Comparison of ENCODE assay signal across 25 mouse cellular contexts in the genomic region with DNA sequence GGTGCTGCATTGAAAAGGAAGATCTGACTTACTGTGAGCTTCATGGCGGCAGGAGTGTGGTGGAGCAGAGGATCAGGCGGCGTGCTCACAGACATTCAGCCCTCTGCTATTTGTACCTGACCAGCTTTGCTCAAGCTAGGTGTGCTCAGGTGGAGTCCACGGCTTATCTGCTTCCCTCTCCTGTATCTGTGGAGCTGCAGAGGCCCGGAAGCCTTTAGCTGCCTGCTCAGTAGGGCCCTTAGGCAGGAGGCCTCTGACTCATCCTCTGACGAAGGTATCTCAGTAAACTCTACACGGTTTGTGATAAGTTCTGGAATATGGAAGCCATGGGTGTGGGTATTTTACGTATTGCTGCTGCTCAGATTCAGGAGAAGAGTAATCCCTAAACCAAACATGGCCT. TPM values are rescaled to one million over a fixed set of nuclear protein-coding genes. Genes with fewer than 3 reads are reported as not detected.
DNase-seq lines count a peak whose midpoint lies in the region; ATAC-seq and TF ChIP-seq lines count a peak whose summit lies in the region.
"Had no signal": no experiment of that assay in that cellular context is flagged by ENCODE, and none has a peak within 500 bp of the region (broad histone marks: within the 10 kb centered on the region; RNA-seq: fewer than 3 reads in every experiment).

A gene (minus strand): TSS at position 114 of the 400 bp plus-strand sequence.

- H3K4me3 ChIP-seq in intestine, embryonic 15.5 days (replicated peaks): no peak within 1 kb of the TSS
- no peak within 1 kb of the TSS for H3K4me3 ChIP-seq in intestine, postnatal 0 days (ENCODE audit: low read depth, low read length)
- H3K4me3 ChIP-seq in stomach, embryonic 16.5 days (replicated peaks; ENCODE audit: low read length): no peak within 1 kb of the TSS
- no peak within 1 kb of the TSS for H3K4me3 ChIP-seq in hindbrain, embryonic 10.5 days
- H3K4me3 ChIP-seq: embryonic facial prominence, embryonic 13.5 days; embryonic facial prominence, embryonic 15.5 days; erythroblast, embryonic 14.5 days; forebrain, embryonic 10.5 days; forebrain, embryonic 12.5 days had no signal

- DNase-seq in B cell, adult 2 months: no peak
- DNase-seq in hindbrain, embryonic 10.5 days (ENCODE audit: low spot score): no peak
- DNase-seq in spleen, adult 18-20 months: no peak
- DNase-seq: adrenal gland, adult 2 months; adrenal gland, postnatal 10 days; adrenal gland, postnatal 25 days; cerebellum, adult 11 months; cerebellum, adult 18-20 months; cerebellum, adult 8-10 months; cerebellum, adult 9-11 months; cerebellum, postnatal 14 days; cerebellum, postnatal 36 days; embryo, embryonic 11 days had no signal

- no peaks in the 10 kb centered on the region for H3K4me1 ChIP-seq in intestine, embryonic 15.5 days (replicated peaks)
- peaks cover 9% of the 10 kb centered on the region; the same call in 1 of the 2 replicates for H3K4me1 ChIP-seq in intestine, postnatal 0 days (replicated peaks; ENCODE audit: control insufficient read depth, insufficient read depth, low read length)
- H3K4me1 ChIP-seq in stomach, embryonic 16.5 days (ENCODE audit: control insufficient read depth, insufficient read depth, low read length): peaks cover 8% of the 10 kb centered on the region; the same call in 1 of the 2 replicates
- 0 out of 2 replicates have a peak, but pooled peaks cover 5% of the 10 kb centered on the region for H3K4me1 ChIP-seq in hindbrain, embryonic 10.5 days (replicated peaks)
- H3K4me1 ChIP-seq: embryonic facial prominence, embryonic 15.5 days had no signal

- WGBS in intestine, embryonic 15.5 days: 77% methylated on average over 8 of the region's 8 CpGs
- 60% methylated on average over 8 of the region's 8 CpGs for WGBS in intestine, postnatal 0 days
- 73% methylated on average over 8 of the region's 8 CpGs for WGBS in stomach, embryonic 16.5 days
- WGBS in hindbrain, embryonic 10.5 days: 92% methylated on average over 8 of the region's 8 CpGs

- H3K27me3 ChIP-seq in intestine, embryonic 15.5 days (replicated peaks): no peaks in the 10 kb centered on the region
- no peaks in the 10 kb centered on the region for H3K27me3 ChIP-seq in intestine, postnatal 0 days (replicated peaks; ENCODE audit: control insufficient read depth, insufficient read depth, low read length)
- no peaks in the 10 kb centered on the region for H3K27me3 ChIP-seq in stomach, embryonic 16.5 days (ENCODE audit: control insufficient read depth, insufficient read depth, low read length)
- H3K27me3 ChIP-seq in hindbrain, embryonic 10.5 days (ENCODE audit: insufficient read depth, poor library complexity, severe bottlenecking): no peaks in the 10 kb centered on the region
- H3K27me3 ChIP-seq: embryonic facial prominence, embryonic 13.5 days; embryonic facial prominence, embryonic 15.5 days; forebrain, embryonic 12.5 days had no signal

- no peak within 1 kb of the TSS for H3K9ac ChIP-seq in intestine, embryonic 15.5 days
- H3K9ac ChIP-seq in intestine, postnatal 0 days (ENCODE audit: low read depth, low read length): no peak within 1 kb of the TSS
- H3K9ac ChIP-seq in stomach, embryonic 16.5 days (ENCODE audit: low read length): no peak within 1 kb of the TSS
- H3K9ac ChIP-seq: embryonic facial prominence, embryonic 13.5 days; embryonic facial prominence, embryonic 15.5 days; forebrain, embryonic 12.5 days had no signal

- no peaks in the 10 kb centered on the region for H3K9me3 ChIP-seq in intestine, embryonic 15.5 days
- H3K9me3 ChIP-seq in intestine, postnatal 0 days (ENCODE audit: control insufficient read depth): no peaks in the 10 kb centered on the region
- H3K9me3 ChIP-seq in stomach, embryonic 16.5 days (replicated peaks; ENCODE audit: control insufficient read depth, low read length): no peaks in the 10 kb centered on the region
- no peaks in the 10 kb centered on the region for H3K9me3 ChIP-seq in hindbrain, embryonic 10.5 days
- H3K9me3 ChIP-seq: embryonic facial prominence, embryonic 13.5 days; embryonic facial prominence, embryonic 15.5 days; forebrain, embryonic 10.5 days; forebrain, embryonic 12.5 days had no signal

- H3K27ac ChIP-seq in intestine, embryonic 15.5 days: no peak within 1 kb of the TSS
- no peak within 1 kb of the TSS for H3K27ac ChIP-seq in intestine, postnatal 0 days (ENCODE audit: low read depth, low read length)
- no peak within 1 kb of the TSS for H3K27ac ChIP-seq in stomach, embryonic 16.5 days (ENCODE audit: low read length)
- H3K27ac ChIP-seq in hindbrain, embryonic 10.5 days: no peak within 1 kb of the TSS
- H3K27ac ChIP-seq: embryonic facial prominence, embryonic 13.5 days; embryonic facial prominence, embryonic 15.5 days; forebrain, embryonic 10.5 days; forebrain, embryonic 12.5 days had no signal

- no peak within 1 kb of the TSS for H3K4me2 ChIP-seq in intestine, embryonic 15.5 days (replicated peaks)
- H3K4me2 ChIP-seq in intestine, postnatal 0 days (replicated peaks; ENCODE audit: low read depth): no peak within 1 kb of the TSS
- H3K4me2 ChIP-seq in stomach, embryonic 16.5 days (ENCODE audit: low read depth, low read length): no peak within 1 kb of the TSS
- H3K4me2 ChIP-seq: embryonic facial prominence, embryonic 13.5 days; embryonic facial prominence, embryonic 15.5 days; forebrain, embryonic 12.5 days had no signal

- no peak for TF ChIP-seq CTCF in intestine, postnatal 0 days (IDR thresholded peaks at IDR 0.05; ENCODE audit: low read depth)

- no peaks in the 10 kb centered on the region for H3K36me3 ChIP-seq in intestine, embryonic 15.5 days
- no peaks in the 10 kb centered on the region for H3K36me3 ChIP-seq in intestine, postnatal 0 days (ENCODE audit: control insufficient read depth, insufficient read depth)
- no peaks in the 10 kb centered on the region for H3K36me3 ChIP-seq in stomach, embryonic 16.5 days (ENCODE audit: control insufficient read depth, insufficient read depth, low read length)
- no peaks in the 10 kb centered on the region for H3K36me3 ChIP-seq in hindbrain, embryonic 10.5 days
- H3K36me3 ChIP-seq: embryonic facial prominence, embryonic 13.5 days; embryonic facial prominence, embryonic 15.5 days; forebrain, embryonic 10.5 days; forebrain, embryonic 12.5 days had no signal

- peak; percentile 69; the same call in 1 of the 2 replicates for ATAC-seq in intestine, embryonic 15.5 days
- ATAC-seq in intestine, postnatal 0 days: peak; percentile 38
- peak; percentile 58; the same call in 1 of the 2 replicates for ATAC-seq in stomach, embryonic 16.5 days (ENCODE audit: insufficient read depth, low FRiP score)
- ATAC-seq: forebrain, embryonic 14.5 days; forebrain, embryonic 16.5 days had no signal

RNA-seq across cellular contexts. Expression of the gene that starts here (rescaled TPM):
- polyA plus RNA-seq in intestine, embryonic 15.5 days (2015; fragmentation: Nextera tagmentation; extraction: Ambion mirVana): 0.21 and 0.41 TPM in 2 replicates
- polyA plus RNA-seq in intestine, postnatal 0 days (2015; fragmentation: Nextera tagmentation; extraction: Ambion mirVana): 4.7 and 30.0 TPM in 2 replicates
- polyA plus RNA-seq in stomach, embryonic 16.5 days (2015; fragmentation: Nextera tagmentation; extraction: Ambion mirVana): 6.3 and 21.0 TPM in 2 replicates
- not detected in 2 replicates for polyA plus RNA-seq in hindbrain, embryonic 10.5 days (2016; fragmentation: Nextera tagmentation; extraction: Ambion mirVana)
- polyA plus RNA-seq: C2C12; embryonic facial prominence, embryonic 11.5 days; embryonic facial prominence, embryonic 13.5 days; erythroblast, embryonic 14.5 days; forebrain, embryonic 10.5 days; forebrain, embryonic 12.5 days; forebrain, embryonic 14.5 days; forebrain, embryonic 16.5 days had no signal

Comparison
In these comparisons a context has a peak if more than half of its experiments do, and no peak if none do; other contexts are left out.
1. Peak in ATAC-seq in intestine, embryonic 15.5 days; RNA of the gene not detected or under 1 TPM.